Mouse (Mus musculus) midbrain, embryonic 13.5 days (tissue): ENCODE measurements around the gene Anapc7. TPM values are rescaled to one million over a fixed set of nuclear protein-coding genes. Genes with fewer than 3 reads are reported as not detected.
"Not testable (repeated sequence)": the region's sequence is repeated elsewhere in the genome, so short reads cannot be mapped to it uniquely, and the experiment has no call there.

Source experiments
- ATAC-seq: fragments of 200-750 bp; cut with Nextera tagmentation; 2 replicates; pipeline ENCODE4 v1.8.0; 2017; ENCODE audit warnings: mild to moderate bottlenecking, moderate TSS enrichment, moderate library complexity
- H3K27ac ChIP-seq: fragments of 300-500 bp; sonication (generic); 2 replicates; pipeline ENCODE4 v1.5.1; 2015; ENCODE audit warnings: inconsistent platforms, mild to moderate bottlenecking, moderate library complexity
- H3K27me3 ChIP-seq: fragments of 300-500 bp; sonication (generic); 2 replicates; pipeline ENCODE4 v1.6.1; 2015; ENCODE audit warnings: mild to moderate bottlenecking, inconsistent platforms
- H3K36me3 ChIP-seq: fragments of 300-500 bp; sonication (generic); 2 replicates; pipeline ENCODE4 v1.6.1; 2015; ENCODE audit warnings: mild to moderate bottlenecking, inconsistent platforms
- H3K4me1 ChIP-seq: fragments of 300-500 bp; sonication (generic); replicated peaks from 2 replicates; pipeline ENCODE4 v1.6.1; 2015; ENCODE audit warnings: inconsistent platforms
- H3K4me2 ChIP-seq: fragments of 300-500 bp; sonication (generic); replicated peaks from 2 replicates; pipeline ENCODE4 v1.6.1; 2015; ENCODE audit warnings: moderate library complexity, mild to moderate bottlenecking, inconsistent platforms
- H3K4me3 ChIP-seq: fragments of 300-500 bp; sonication (generic); replicated peaks from 2 replicates; pipeline ENCODE4 v1.5.1; 2015; ENCODE audit warnings: mild to moderate bottlenecking, inconsistent platforms
- H3K9ac ChIP-seq: fragments of 300-500 bp; sonication (generic); replicated peaks from 2 replicates; pipeline ENCODE4 v1.6.1; 2015; ENCODE audit warnings: mild to moderate bottlenecking, inconsistent platforms
- H3K9me3 ChIP-seq: fragments of 300-500 bp; sonication (generic); 2 replicates; pipeline ENCODE4 v1.6.1; 2016; ENCODE audit warnings: mild to moderate bottlenecking, inconsistent platforms
- WGBS: fragments of 180-500 bp; shearing (Covaris S2); methylation state at CpG from one replicate; pipeline ENCODE4 v1.1.7; 2015; 5-methylcytosine and 5-hydroxymethylcytosine counted together
- polyA plus RNA-seq: library from polyadenylated mRNA; unstranded; fragments of >200 nt; fragmentation: Nextera tagmentation; extraction: Ambion mirVana; gene quantifications from 2 replicates; pipeline ENCODE4 v1.2.1, GENCODE M21; 2015

Anapc7 gene
- polyA plus RNA-seq, 1 experiment from 2014 or later, result 53.9 TPM

DNA sequence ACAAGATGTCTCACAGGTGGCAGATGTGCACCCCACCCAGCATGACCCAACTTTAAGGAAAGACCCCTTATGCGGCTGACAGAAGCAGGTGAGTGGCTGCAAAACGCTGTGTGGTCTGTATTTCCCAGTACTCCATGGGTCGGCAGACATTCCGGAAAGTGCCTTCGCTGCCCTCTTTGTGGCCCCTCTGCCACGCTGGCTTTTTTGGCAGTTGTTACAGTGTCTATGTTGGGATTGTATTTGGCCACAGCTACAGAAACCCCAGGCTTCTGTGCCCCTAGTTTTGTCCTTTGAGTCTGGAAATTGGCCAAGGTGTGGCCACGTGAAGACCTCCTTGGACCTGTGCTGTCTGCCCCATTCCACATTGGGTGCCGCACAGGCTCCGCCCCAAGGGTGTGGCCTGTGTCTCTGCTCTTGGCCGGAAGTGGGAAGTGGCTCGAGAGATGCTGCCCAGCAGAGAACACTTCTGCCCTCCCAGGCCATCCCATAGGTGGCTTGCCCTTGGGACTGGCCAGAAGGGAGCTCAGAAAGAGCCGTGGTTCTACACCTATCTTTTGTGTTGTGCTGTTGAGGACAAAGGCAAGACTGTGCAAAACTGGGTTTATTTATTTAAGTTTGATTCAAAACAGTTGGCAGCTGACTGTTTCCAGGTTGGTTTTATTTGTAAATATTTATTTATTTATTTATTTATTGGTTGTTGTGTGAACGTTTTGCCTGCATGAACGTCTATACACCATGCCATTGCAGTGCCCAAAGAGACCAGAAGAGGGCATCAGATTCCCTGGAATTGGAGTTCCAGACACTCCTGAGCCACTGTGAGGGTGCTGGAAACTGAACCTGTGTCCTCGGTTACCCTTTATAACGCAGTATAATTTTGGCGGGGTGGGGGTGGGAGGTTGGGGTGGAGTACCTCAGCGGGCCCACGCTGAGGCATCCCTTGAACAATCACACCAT lies 11.5 kb upstream of the Anapc7 start:
- WGBS, result 89% methylated on average over 19 of the region's 19 CpGs
- no peak overlapping the region for H3K4me2 ChIP-seq
- peaks cover 36% of the 10 kb centered on the region for H3K36me3 ChIP-seq
- H3K4me1 ChIP-seq, result no peaks in the 10 kb centered on the region
- H3K9ac ChIP-seq, result no peak overlapping the region
- no peak for ATAC-seq
- no peak overlapping the region for H3K4me3 ChIP-seq
- peaks cover 3% of the 10 kb centered on the region; the same call in 1 of the 2 replicates for H3K9me3 ChIP-seq
- H3K27ac ChIP-seq, result no peak overlapping the region
- H3K27me3 ChIP-seq, result no peaks in the 10 kb centered on the region

DNA sequence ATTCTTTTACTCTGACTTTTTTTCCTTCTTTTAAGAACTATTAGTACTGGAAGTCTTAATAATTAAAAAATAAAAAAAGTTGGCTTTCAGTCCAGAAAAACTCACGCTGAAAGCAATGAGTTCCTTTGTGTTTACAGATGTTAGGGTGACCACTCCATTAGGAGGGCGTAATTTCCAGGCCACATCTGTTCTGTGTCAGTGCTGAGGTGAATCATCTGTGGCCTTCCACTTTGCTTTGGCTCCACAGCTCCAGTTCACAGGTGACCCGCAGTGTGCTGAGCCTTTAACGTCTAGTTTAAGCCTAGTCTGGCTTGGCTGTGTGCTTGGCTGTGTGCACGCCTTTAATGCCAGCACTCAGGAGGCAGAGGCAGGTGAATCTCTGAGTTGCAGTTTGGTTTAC lies 9.6 kb upstream of the Anapc7 start:
- 88% methylated on average over 5 of the region's 5 CpGs for WGBS
- no peak overlapping the region for H3K4me3 ChIP-seq
- H3K36me3 ChIP-seq, result peaks cover 16% of the 10 kb centered on the region
- ATAC-seq, result no peak
- H3K4me2 ChIP-seq, result no peak overlapping the region
- H3K27me3 ChIP-seq, result no peaks in the 10 kb centered on the region
- no peaks in the 10 kb centered on the region for H3K4me1 ChIP-seq
- H3K27ac ChIP-seq, result no peak overlapping the region
- H3K9ac ChIP-seq, result no peak overlapping the region
- H3K9me3 ChIP-seq, result no peaks in the 10 kb centered on the region; the same call in 1 of the 2 replicates

DNA sequence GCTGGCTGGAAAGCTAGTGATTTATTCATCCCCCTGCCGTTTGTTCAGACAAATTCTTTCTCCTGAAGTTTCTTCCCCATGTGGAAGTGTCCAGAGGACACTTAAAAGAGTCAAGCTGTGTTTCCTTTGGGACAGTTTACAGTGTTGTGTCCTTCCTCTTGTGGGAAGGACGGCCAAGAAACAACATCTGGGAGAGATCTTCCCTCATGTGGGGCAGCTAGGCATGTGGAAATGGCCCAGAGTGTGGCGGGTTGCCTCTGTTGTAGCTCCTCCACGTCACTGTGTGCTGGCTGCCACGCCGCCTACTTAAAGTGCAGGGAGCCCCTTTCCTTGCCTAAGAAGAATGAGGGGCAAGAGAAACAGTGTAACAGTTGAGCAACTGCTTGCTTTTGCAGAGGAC lies 8.7 kb upstream of the Anapc7 start:
- Histone ChIP-seq H3K4me1 (no peaks in the 10 kb centered on the region), H3K4me2 (no peak overlapping the region), H3K27ac (no peak overlapping the region), H3K4me3 (no peak overlapping the region), H3K36me3 (peaks cover 12% of the 10 kb centered on the region), H3K27me3 (no peaks in the 10 kb centered on the region), H3K9me3 (no peaks in the 10 kb centered on the region; the same call in 1 of the 2 replicates), H3K9ac (no peak overlapping the region)
- 73% methylated on average over 6 of the region's 6 CpGs for WGBS
- ATAC-seq, result no peak

DNA sequence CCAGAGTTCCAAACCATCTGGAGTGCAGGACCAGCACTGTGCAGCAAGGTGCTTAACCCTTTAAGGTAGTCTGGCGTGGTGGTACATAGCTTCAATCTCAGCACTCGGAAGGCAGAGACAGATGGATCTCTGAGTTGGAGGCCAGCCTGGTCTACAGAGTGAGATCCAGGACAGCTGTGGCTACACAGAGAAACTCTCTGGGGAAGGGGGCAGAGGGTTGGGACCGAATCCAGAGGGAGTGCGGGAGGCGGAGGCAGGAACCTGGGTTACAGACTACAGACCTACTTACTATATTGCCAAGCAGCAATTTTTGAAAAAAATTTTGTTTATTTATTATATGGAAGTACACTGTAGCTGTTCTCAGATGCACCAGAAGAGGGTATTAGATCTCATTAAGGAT lies 7.1 kb upstream of the Anapc7 start:
- Histone ChIP-seq H3K36me3 (peaks cover 12% of the 10 kb centered on the region), H3K4me3 (no peak overlapping the region), H3K4me2 (no peak overlapping the region), H3K4me1 (no peaks in the 10 kb centered on the region), H3K27me3 (no peaks in the 10 kb centered on the region), H3K27ac (no peak overlapping the region), H3K9ac (no peak overlapping the region), H3K9me3 (no peaks in the 10 kb centered on the region; the same call in 1 of the 2 replicates)
- ATAC-seq, result no peak
- 94% methylated on average over 5 of the region's 5 CpGs for WGBS

DNA sequence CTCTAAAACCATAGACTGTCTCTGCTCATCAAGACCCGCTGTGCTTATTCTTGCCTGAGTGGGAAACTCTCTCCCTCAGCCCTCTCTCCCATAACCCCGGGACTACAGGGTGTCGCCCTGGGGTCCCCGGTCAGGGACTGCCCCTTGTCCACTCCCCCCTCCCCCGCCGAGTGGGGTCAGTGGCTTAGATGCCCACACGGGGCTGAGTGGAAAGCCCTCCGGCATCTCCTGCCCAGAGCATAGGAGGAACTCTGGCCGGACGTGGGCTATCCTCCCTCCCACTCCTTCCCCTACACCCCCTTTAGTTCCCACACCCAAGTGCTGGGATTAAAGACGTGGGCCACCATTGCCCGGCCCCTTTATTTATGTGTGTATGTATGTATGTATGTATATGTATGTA lies 6.0 kb upstream of the Anapc7 start:
- Histone ChIP-seq H3K9me3 (no peaks in the 10 kb centered on the region), H3K27ac (no peak overlapping the region), H3K4me1 (no peaks in the 10 kb centered on the region), H3K36me3 (peaks cover 2% of the 10 kb centered on the region), H3K9ac (no peak overlapping the region), H3K4me2 (no peak overlapping the region), H3K4me3 (no peak overlapping the region), H3K27me3 (no peaks in the 10 kb centered on the region)
- WGBS, result 91% methylated on average over 12 of the region's 12 CpGs
- no peak for ATAC-seq

DNA sequence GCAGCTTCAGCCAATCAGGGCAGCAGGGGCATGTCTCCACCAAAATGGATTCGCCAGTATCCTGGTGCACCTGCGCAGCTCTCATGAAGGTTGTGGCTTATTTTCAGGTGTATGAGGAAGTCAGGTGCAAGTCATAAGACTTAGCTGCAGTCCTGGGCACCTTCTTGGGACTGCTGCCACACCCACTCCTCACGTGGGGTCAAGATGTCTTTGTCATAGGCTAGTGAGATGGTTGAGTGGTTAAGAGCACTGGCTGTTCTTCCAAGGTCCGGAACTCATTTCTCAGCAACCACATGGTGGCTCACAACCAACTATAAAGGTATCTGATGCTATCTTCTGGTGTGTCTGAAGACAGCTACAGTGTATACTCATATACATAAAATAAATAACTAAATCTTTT lies 817 bp upstream of the Anapc7 start:
- not testable (repeated sequence) for H3K9me3 ChIP-seq, H3K9ac ChIP-seq, H3K27me3 ChIP-seq, H3K4me2 ChIP-seq, H3K4me3 ChIP-seq, ATAC-seq, H3K36me3 ChIP-seq, H3K27ac ChIP-seq
- H3K4me1 ChIP-seq, result peaks cover 20% of the 10 kb centered on the region
- WGBS, result 71% methylated on average over 4 of the region's 4 CpGs

DNA sequence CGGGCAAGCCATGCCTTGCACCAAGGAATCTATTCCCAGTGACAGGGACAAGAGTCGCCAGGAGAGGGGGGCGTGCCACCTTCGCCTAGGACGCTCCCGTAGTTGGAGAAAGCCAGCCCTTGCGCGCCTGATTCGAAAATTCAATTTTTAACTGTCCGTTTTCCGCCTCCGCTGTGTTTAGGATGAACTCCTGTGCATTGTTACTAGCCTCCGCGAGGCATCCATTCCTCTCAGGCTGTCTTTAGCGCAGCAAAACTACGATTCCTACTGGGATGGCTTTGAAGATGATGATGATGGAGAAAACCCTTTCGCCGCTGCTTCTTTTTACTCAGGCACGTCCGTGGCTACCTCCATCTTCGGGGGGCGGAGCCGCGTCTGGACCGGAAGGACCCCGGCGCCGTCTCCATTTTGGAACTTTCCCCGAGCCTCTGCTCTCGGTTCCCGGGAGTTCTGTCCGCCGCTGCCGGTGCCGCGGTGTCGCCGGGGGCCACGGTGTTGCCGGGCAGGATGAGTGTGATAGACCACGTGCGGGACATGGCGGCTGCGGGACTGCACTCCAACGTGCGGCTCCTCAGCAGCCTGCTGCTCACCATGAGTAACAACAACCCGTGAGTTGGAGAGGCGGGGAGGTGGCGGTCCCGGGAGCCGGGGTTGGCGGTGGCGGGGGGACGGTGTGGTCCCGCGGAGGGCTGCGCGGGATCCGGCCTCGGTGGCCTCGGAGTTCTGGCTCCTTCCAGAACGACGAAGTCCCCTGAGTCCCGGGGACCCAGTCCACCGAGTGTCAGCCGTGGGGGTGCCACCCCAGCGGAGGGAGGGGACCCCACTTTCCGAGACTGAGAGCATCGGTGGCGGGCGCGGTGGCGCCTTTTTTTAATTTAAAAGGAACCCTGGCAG lies 825 bp downstream of the Anapc7 start:
- Histone ChIP-seq H3K9ac (peak overlapping the region; percentile 96), H3K27ac (peak overlapping the region; percentile 93), H3K4me2 (peak overlapping the region; percentile 96), H3K4me1 (peaks cover 20% of the 10 kb centered on the region), H3K4me3 (peak overlapping the region; percentile 99), H3K9me3 (no peaks in the 10 kb centered on the region), H3K36me3 (0 out of 2 replicates have a peak, but pooled peaks cover 3% of the 10 kb centered on the region), H3K27me3 (no peaks in the 10 kb centered on the region)
- WGBS, result under 1% methylated on average over 73 of the region's 73 CpGs
- peak; percentile 94 for ATAC-seq

DNA sequence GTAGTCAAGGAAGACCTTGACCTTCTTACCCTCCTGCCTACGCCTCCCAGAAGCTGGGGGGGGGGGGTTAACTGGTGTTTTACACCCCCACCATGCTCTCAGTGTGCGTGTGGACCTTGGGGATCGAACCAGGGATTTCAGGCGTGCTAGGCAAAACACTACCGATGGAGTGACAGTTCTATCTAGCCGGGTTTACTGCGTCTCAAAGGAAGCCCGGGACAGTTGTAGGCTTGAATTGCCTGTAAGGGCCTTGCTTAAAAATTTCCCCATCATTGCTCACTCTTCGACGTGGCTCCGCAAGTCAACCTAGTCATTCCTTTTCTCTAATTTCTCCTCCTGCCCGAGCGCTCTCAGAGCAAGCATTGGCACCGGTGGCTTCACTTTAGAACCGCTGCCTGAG lies 1.6 kb downstream of the Anapc7 start:
- Histone ChIP-seq H3K36me3 (peaks cover 7% of the 10 kb centered on the region), H3K27ac (no peak overlapping the region), H3K9ac (peak overlapping the region; percentile 96), H3K4me3 (peak overlapping the region; percentile 99), H3K27me3 (no peaks in the 10 kb centered on the region), H3K4me2 (peak overlapping the region; percentile 96), H3K4me1 (peaks cover 20% of the 10 kb centered on the region), H3K9me3 (no peaks in the 10 kb centered on the region)
- no peak for ATAC-seq
- 37% methylated on average over 15 of the region's 15 CpGs for WGBS

DNA sequence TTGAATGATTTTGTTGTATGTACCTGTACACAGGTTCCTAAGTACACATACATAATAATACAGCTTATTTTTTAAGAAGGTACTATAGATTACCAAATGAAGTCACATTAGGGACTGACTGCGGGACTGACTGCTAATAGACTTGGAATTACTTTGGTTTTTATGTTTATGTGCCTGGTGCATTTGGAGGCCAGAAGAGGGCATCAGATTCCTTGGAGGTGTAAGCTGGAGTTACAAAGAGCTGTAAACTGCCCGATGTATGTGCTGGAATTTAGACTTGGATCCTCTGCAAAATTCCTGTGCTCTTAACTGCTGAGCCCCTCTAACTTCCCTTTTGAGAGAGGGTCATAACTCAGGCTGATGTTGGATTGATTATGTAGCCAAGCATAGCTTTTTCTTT lies 4.1 kb downstream of the Anapc7 start:
- ATAC-seq, result no peak
- WGBS, result 91% methylated on average over 2 of the region's 2 CpGs

DNA sequence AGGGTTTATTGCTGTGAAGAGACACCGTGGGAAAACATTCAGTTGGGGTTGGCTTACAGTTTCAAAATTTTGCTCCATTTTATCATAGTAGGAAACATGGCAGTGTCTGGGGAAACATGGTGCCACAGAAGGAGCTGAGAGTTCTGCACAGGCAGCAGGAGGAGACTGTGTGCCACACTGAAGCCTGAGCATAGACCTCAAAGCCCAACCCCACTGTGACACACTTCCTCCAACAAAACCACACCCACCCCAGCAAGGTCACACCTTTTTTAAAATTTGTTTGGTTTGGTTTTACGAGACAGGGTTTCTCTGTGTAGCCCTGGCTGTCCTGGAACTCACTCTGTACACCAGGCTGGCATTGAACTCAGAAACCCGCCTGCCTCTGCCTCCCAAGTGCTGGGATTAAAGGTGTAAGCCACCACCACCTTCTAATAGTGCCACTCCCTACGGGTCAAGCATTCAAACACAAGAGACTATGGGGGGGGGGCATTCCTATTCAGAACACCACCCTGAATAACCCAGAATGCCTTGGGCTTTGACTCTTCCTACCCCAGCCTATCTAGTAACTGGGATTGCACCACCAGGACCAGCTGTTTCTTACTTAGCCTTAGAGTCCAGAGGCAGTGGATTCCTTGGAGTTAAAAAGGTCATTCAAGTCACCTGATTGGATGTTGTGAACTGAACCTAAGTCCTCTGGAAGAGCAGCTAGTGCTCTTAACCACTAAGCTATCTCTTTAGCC lies 8.7 kb downstream of the Anapc7 start:
- Histone ChIP-seq H3K9ac (no peak overlapping the region), H3K4me3 (no peak overlapping the region), H3K4me2 (no peak overlapping the region), H3K36me3 (peaks cover 77% of the 10 kb centered on the region), H3K4me1 (no peaks in the 10 kb centered on the region), H3K27me3 (no peaks in the 10 kb centered on the region), H3K27ac (no peak overlapping the region), H3K9me3 (no peaks in the 10 kb centered on the region)
- 94% methylated on average over 4 of the region's 4 CpGs for WGBS
- no peak for ATAC-seq

More for the DNA sequence above, 4.1 kb downstream of the Anapc7 start:
- Histone ChIP-seq H3K27ac (no peak overlapping the region), H3K4me2 (no peak overlapping the region), H3K9me3 (no peaks in the 10 kb centered on the region), H3K36me3 (peaks cover 32% of the 10 kb centered on the region), H3K4me3 (no peak overlapping the region), H3K9ac (no peak overlapping the region), H3K27me3 (no peaks in the 10 kb centered on the region), H3K4me1 (peaks cover 20% of the 10 kb centered on the region)

DNA sequence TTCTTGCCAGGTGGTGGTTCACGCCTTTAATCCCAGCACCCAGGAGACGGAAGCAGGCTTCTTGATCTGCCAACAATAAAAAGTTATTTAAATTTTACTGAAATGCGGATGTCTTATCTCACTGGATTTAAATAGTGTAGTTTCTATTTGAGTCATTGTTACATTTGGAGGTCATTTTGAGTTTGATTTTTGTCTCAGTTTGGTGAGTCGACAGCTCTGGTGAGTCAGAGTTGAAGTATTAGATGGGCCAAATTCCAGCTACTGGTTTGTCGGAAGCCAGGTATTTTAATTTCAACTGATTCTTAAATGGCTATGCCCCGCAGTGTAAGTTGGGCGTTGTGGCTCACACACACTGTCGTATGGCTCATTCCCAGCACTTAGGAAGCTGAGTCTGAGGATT lies 9.7 kb downstream of the Anapc7 start:
- no peak for ATAC-seq
- Histone ChIP-seq H3K27me3 (no peaks in the 10 kb centered on the region), H3K4me1 (no peaks in the 10 kb centered on the region), H3K9ac (no peak overlapping the region), H3K36me3 (peaks cover 84% of the 10 kb centered on the region), H3K9me3 (no peaks in the 10 kb centered on the region), H3K4me2 (no peak overlapping the region), H3K4me3 (no peak overlapping the region), H3K27ac (no peak overlapping the region)
- WGBS, result 96% methylated on average over 8 of the region's 8 CpGs
